Mouse (Mus musculus): ENCODE results near the gene Borcs7. TPM values are rescaled to one million over a fixed set of nuclear protein-coding genes. Genes with fewer than 3 reads are reported as not detected.

Gene Borcs7
- polyA plus RNA-seq, 1 experiment from 2014 or later: 18.0 TPM

GRCm38 (mm10) chr19:46752235-46752634 lies 62.5 kb downstream of the Borcs7 start:
- 0 out of 2 replicates have a peak, but pooled peaks cover 4% of the 10 kb centered on the region for H3K27me3 ChIP-seq (replicated peaks; ENCODE audit: control insufficient read depth, insufficient read depth, low read length)
- no peaks in the 10 kb centered on the region for H3K4me1 ChIP-seq (replicated peaks; ENCODE audit: control insufficient read depth, insufficient read depth, low read length)
- no peak overlapping the region for H3K4me2 ChIP-seq (ENCODE audit: low read length)
- no peaks in the 10 kb centered on the region for H3K36me3 ChIP-seq (ENCODE audit: control insufficient read depth, insufficient read depth, low read length)
- H3K9me3 ChIP-seq (ENCODE audit: control insufficient read depth, low read length): no peaks in the 10 kb centered on the region
- H3K27ac ChIP-seq (ENCODE audit: low read depth): no peak overlapping the region
- no peak overlapping the region for H3K4me3 ChIP-seq (ENCODE audit: low read depth, low read length)
- no peak for ATAC-seq (replicated peaks; ENCODE audit: low FRiP score, low TSS enrichment, low read depth)
- 86% methylated on average over 5 of the region's 5 CpGs for WGBS
- no peak for DNase-seq (ENCODE audit: low spot score)
- no peak overlapping the region for H3K9ac ChIP-seq (ENCODE audit: low read length)

Other genes starting within 250 kb of the Borcs7 start
- 20.1 and 21.1 TPM in 2 replicates for gene Trim8, start 188.2 kb upstream of the Borcs7 start, polyA plus RNA-seq (2014; fragmentation: Nextera tagmentation; extraction: Ambion mirVana)
- gene Arl3, start 116.7 kb upstream of the Borcs7 start, polyA plus RNA-seq (2014; fragmentation: Nextera tagmentation; extraction: Ambion mirVana): 64.3 and 73.9 TPM in 2 replicates
- gene Sfxn2, start 116.5 kb upstream of the Borcs7 start, polyA plus RNA-seq (2014; fragmentation: Nextera tagmentation; extraction: Ambion mirVana): 18.2 and 19.2 TPM in 2 replicates
- 39.6 and 40.2 TPM in 2 replicates for gene Wbp1l, start 90.8 kb upstream of the Borcs7 start, polyA plus RNA-seq (2014; fragmentation: Nextera tagmentation; extraction: Ambion mirVana)
- gene Cyp17a1, start 16.7 kb upstream of the Borcs7 start, polyA plus RNA-seq (2014; fragmentation: Nextera tagmentation; extraction: Ambion mirVana): 0.23 TPM in 1 of 2 replicates, not detected in the other
- gene As3mt, start 17.6 kb downstream of the Borcs7 start, polyA plus RNA-seq (2014; fragmentation: Nextera tagmentation; extraction: Ambion mirVana): 45.6 and 50.6 TPM in 2 replicates
- gene Cnnm2, start 71.7 kb downstream of the Borcs7 start, polyA plus RNA-seq (2014; fragmentation: Nextera tagmentation; extraction: Ambion mirVana): 1.9 and 2.2 TPM in 2 replicates